Mouse (Mus musculus) limb, embryonic 13.5 days (tissue): ENCODE data around the gene Cyp1a2. TPM values are rescaled to one million over a fixed set of nuclear protein-coding genes. Genes with fewer than 3 reads are reported as not detected.

Source experiments
- ATAC-seq: fragments of 200-750 bp; cut with Nextera tagmentation; 2 replicates; pipeline ENCODE4 v1.8.0; 2017; ENCODE audit warnings: low read depth, moderate number of reproducible peaks, moderate TSS enrichment; ENCODE audit not compliant: low FRiP score
- H3K27ac ChIP-seq: fragments of 300-500 bp; sonication (generic); 2 replicates; pipeline ENCODE4 v1.5.1; 2015; ENCODE audit warnings: inconsistent platforms, mild to moderate bottlenecking, moderate library complexity
- H3K27me3 ChIP-seq: fragments of 300-500 bp; sonication (generic); 2 replicates; pipeline ENCODE4 v1.6.1; 2015; ENCODE audit warnings: mild to moderate bottlenecking, inconsistent platforms
- H3K36me3 ChIP-seq: fragments of 300-500 bp; sonication (generic); 2 replicates; pipeline ENCODE4 v1.6.1; 2015; ENCODE audit warnings: inconsistent platforms, mild to moderate bottlenecking, moderate library complexity
- H3K4me1 ChIP-seq: fragments of 300-500 bp; sonication (generic); 2 replicates; pipeline ENCODE4 v1.6.1; 2015; ENCODE audit warnings: inconsistent platforms
- H3K4me2 ChIP-seq: fragments of 300-500 bp; sonication (generic); replicated peaks from 2 replicates; pipeline ENCODE4 v1.6.1; 2015; ENCODE audit warnings: inconsistent platforms, mild to moderate bottlenecking, moderate library complexity
- H3K4me3 ChIP-seq: fragments of 300-500 bp; sonication (generic); 2 replicates; pipeline ENCODE4 v1.5.1; 2015; ENCODE audit warnings: moderate library complexity, mild to moderate bottlenecking, inconsistent platforms
- H3K9ac ChIP-seq: fragments of 300-500 bp; sonication (generic); 2 replicates; pipeline ENCODE4 v1.6.1; 2015; ENCODE audit warnings: mild to moderate bottlenecking, inconsistent platforms
- H3K9me3 ChIP-seq: fragments of 300-500 bp; sonication (generic); 2 replicates; pipeline ENCODE4 v1.6.1; 2016; ENCODE audit warnings: inconsistent platforms
- WGBS: fragments of 180-500 bp; shearing (Covaris S2); methylation state at CpG from one replicate; pipeline ENCODE4 v1.1.7; 2015; 5-methylcytosine and 5-hydroxymethylcytosine counted together
- polyA plus RNA-seq: library from polyadenylated mRNA; unstranded; fragments of >200 nt; fragmentation: Nextera tagmentation; extraction: Ambion mirVana; gene quantifications from 2 replicates; pipeline ENCODE4 v1.2.1, GENCODE M21; 2015

Gene Cyp1a2
- polyA plus RNA-seq, 1 experiment from 2014 or later: not detected

DNA sequence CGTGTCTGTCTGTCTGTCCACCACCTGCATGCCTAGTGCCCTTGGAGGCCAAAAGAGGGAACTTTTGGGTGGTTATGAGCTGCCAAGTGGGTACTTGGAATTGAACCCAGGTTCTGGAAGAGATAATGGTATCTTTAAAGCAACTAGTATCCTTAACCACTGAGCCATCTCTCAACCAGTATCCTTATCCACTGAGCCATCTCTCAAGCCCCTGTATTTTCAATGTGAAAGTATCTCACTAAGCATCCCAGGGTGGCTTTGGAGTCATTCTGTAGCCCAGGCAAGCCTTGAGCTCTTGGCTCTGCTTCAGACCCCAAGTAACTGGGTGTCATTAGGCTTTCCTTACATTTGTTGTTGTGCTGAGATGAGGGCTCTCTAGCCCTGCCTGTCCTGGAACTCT, 28.5 kb downstream of the Cyp1a2 start:
- H3K4me2 ChIP-seq: no peak overlapping the region
- H3K27ac ChIP-seq: no peak overlapping the region
- WGBS: 89% methylated on average over 1 of the region's 1 CpGs
- no peaks in the 10 kb centered on the region for H3K36me3 ChIP-seq
- no peak overlapping the region for H3K9ac ChIP-seq
- peaks cover 11% of the 10 kb centered on the region for H3K4me1 ChIP-seq
- ATAC-seq: no peak
- H3K9me3 ChIP-seq: no peaks in the 10 kb centered on the region
- H3K27me3 ChIP-seq: peaks cover 27% of the 10 kb centered on the region
- H3K4me3 ChIP-seq: no peak overlapping the region

DNA sequence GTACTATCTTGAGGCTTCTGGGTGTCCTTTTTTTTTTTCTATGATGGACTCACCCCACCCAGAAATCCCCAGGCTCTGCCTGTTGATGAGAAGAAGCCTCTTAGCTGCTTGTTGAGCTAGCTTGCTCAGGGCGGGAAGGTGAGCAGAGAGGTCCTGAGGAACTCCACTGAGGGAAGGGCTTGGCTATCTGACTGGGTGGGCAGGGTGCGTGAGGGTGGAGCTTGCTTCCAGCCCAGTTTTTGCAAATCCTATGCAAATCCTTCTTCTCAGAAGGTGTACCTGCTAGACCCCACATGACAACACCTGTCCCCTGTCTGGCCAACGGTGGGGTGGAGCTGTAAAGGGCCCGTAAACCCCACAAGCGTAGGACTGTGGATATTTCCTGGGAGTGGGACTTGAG, 30.2 kb downstream of the Cyp1a2 start, which contains the start of gene Csk:
Gene Csk, minus strand, starts transcription at position 349 of the 400 bp plus-strand sequence.
- H3K27ac ChIP-seq: no peak within 1 kb of the TSS
- H3K36me3 ChIP-seq: no peaks in the 10 kb centered on the region
- no peaks in the 10 kb centered on the region for H3K9me3 ChIP-seq
- 53% methylated on average over 5 of the region's 5 CpGs for WGBS
- no peak within 1 kb of the TSS for H3K9ac ChIP-seq
- H3K27me3 ChIP-seq: peaks cover 27% of the 10 kb centered on the region
- ATAC-seq: no peak
- H3K4me1 ChIP-seq: peaks cover 11% of the 10 kb centered on the region
- H3K4me3 ChIP-seq: no peak within 1 kb of the TSS
- H3K4me2 ChIP-seq: no peak within 1 kb of the TSS

DNA sequence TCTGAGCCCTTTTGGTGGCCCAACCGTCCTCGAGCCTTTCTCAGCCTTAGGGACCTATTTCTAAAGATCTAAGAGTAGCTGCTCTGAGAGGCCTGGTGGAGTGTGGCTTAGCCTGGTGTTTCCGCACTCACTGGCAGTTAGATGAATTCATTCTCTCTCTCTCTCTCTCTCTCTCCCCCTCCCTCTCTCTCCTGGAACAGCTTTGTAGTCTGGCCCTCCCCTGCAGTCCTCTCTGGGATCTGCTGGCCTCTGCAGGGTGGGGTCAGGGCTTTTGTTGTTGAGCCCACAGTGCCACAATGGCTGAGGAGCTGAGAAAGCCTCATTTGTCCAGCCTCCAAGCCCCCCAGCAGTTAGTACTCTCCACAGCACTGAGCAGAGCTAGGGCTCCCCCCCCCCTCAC, 30.6 kb downstream of the Cyp1a2 start:
- ATAC-seq: no peak
- Histone ChIP-seq H3K9ac (no peak overlapping the region), H3K27me3 (peaks cover 27% of the 10 kb centered on the region), H3K27ac (no peak overlapping the region), H3K4me2 (no peak overlapping the region), H3K4me1 (peaks cover 11% of the 10 kb centered on the region), H3K9me3 (no peaks in the 10 kb centered on the region), H3K4me3 (no peak overlapping the region), H3K36me3 (no peaks in the 10 kb centered on the region)
- WGBS: 44% methylated on average over 3 of the region's 3 CpGs

DNA sequence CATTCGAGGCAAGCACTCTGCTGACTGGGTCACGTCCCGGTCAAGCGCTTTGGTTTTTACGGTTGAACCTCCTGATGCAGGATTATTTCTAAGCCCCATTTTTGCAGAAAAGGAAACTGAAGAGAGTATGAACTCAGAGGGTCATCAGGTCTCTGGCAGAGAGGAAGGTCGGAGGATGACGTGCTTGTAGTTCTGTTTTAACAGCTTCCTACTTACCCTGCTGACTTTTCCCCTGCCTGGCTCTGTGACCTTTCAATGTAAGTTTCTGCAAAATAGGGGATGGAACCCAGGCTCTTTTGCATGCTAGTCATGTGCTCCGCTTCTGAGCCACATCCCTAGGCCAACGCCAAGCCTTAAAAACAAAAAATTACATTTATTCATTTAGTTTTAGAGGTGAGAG, 31.2 kb downstream of the Cyp1a2 start:
- WGBS: 73% methylated on average over 9 of the region's 9 CpGs
- Histone ChIP-seq H3K27me3 (peaks cover 27% of the 10 kb centered on the region), H3K36me3 (no peaks in the 10 kb centered on the region), H3K4me1 (peaks cover 11% of the 10 kb centered on the region), H3K4me3 (no peak overlapping the region), H3K27ac (no peak overlapping the region), H3K9ac (no peak overlapping the region), H3K4me2 (no peak overlapping the region), H3K9me3 (no peaks in the 10 kb centered on the region)
- no peak for ATAC-seq

DNA sequence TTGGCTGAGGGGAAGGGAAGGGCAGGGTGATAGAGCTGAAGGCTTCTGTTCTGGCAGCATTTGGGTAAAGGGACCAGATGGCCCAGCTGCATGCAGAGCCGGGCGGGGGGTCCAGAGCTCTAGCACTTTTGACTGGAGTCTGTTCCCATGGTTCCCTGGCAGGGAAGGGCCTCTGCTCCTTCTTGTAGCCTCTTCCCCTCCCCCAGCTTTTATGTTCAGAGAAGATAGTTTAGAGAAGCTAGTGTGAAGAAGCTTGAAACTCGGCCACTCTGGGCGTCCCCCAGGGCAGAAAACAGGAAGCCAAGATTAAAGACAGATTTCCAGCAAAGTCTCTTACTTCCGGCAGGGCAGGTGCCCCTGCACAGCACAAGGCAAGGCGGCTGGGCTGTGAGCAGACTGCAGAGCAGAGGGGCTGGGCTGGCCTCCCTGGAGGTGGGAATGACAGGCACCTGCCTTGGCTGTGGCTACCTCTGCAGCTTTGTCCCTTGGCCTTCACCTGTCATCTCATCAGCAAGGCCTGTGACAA, 32.7 kb downstream of the Cyp1a2 start:
- H3K9ac ChIP-seq: no peak overlapping the region

DNA sequence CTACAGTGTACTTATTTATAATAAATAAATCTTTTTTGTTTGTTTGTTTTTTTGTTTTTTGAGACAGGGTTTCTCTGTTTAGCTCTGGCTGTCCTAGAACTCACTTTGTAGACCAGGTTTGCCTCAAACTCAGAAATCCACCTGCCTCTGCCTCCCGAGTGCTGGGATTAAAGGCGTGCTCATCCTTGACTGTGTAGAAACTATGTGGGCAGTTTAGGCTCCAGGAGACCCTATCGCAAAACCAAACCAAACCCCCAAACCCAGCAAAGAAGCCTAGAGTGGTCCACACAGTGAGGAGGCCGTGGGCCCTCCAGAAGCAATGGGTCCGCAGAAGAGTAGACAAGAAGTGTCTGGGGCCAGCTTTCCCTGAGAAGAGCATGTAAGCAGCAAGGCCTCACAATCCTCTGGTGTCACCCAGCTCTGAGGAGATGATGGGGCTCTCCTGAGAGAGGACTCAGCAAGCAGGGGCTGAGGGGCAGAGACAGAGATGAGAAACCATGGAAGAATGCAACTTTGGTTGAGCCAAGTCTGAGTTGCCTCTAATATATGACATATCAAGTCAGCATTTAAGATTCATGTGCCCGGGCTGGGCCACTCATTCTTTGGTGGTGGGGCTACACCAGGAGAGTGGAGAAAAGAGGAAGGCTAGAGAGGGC, 33.2 kb downstream of the Cyp1a2 start:
- Histone ChIP-seq H3K27ac (no peak overlapping the region), H3K4me1 (peaks cover 11% of the 10 kb centered on the region), H3K4me2 (no peak overlapping the region), H3K4me3 (no peak overlapping the region), H3K27me3 (peaks cover 27% of the 10 kb centered on the region), H3K9me3 (no peaks in the 10 kb centered on the region), H3K9ac (no peak overlapping the region), H3K36me3 (no peaks in the 10 kb centered on the region)
- no peak for ATAC-seq
- WGBS: 89% methylated on average over 6 of the region's 6 CpGs

More for the DNA sequence above, 32.7 kb downstream of the Cyp1a2 start:
- no peak overlapping the region for H3K4me3 ChIP-seq
- H3K4me1 ChIP-seq: peaks cover 11% of the 10 kb centered on the region
- H3K27me3 ChIP-seq: peaks cover 27% of the 10 kb centered on the region
- no peak overlapping the region for H3K27ac ChIP-seq
- WGBS: 4% methylated on average over 6 of the region's 6 CpGs
- H3K36me3 ChIP-seq: no peaks in the 10 kb centered on the region
- no peak overlapping the region for H3K4me2 ChIP-seq
- no peak for ATAC-seq
- H3K9me3 ChIP-seq: no peaks in the 10 kb centered on the region

DNA sequence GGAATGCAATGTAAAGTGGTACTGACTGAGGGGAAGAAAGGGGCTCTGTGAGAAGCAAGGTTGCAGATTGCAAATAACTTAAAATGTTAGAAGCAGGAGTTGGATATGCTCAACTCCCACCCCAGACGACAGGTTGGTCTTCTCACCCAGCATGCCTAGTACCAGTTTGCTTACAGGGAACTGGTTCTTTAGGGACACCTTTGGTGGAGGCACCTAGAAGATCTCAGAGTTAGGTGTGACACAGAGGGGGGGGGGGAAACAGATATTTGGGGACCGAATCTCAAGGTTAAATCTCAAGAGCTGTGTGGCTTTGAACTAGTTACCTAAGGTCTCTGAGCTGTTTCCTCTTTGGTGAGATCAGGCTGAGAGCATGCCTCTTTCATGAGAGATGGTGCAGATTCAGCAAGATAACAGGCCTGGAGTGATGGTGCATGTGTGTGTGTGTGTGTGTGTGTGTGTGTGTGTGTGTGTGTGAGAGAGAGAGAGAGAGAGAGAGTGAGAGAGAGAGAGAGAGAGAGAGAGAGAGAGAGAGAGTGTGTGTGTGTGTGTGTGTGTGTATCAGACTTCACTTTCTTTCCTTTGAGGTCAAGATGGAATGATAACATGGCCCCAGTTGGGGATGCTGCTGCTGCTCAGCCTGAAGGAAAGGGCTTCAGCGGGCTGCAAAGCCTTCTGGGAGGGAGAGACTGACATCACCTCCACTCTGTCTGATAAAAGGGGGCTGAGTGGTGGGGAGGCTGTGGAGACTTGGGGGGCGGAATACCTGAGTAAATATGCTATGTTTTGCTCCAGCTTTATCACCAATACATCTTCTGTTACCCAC, 36.0 kb downstream of the Cyp1a2 start:
- Histone ChIP-seq H3K27me3 (0 out of 2 replicates have a peak, but pooled peaks cover under 1% of the 10 kb centered on the region), H3K27ac (no peak overlapping the region), H3K9ac (no peak overlapping the region), H3K4me3 (no peak overlapping the region), H3K4me2 (no peak overlapping the region), H3K9me3 (no peaks in the 10 kb centered on the region), H3K36me3 (no peaks in the 10 kb centered on the region; the same call in 1 of the 2 replicates), H3K4me1 (peaks cover 31% of the 10 kb centered on the region)
- 71% methylated on average over 4 of the region's 4 CpGs for WGBS
- no peak for ATAC-seq

DNA sequence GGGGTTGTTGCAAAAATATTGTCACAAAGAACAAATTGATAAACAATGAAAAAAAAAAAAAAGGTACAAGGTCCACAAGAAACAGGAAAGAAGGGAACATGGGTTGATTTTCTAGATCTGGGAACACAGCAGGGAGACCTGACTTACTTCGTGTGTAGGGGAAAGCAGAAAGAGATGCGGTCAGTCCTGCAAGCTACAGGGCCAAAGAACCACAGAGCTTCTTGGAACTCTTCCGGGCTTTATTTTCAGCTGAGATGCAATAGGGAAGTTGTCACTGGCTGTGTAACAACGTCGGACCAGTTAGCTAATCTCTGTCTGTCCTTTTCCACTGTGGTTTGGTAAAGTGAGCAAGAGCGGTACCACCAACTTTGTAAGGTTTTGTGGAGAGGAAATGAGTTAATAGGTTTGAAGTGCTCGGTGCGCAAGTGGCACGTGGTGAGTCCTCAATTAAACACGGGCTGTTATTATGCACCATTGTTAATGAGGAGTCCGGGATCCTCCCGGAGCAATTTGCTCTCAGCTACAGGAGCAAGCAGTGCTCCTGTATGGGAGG, 36.9 kb downstream of the Cyp1a2 start:
- no peak overlapping the region for H3K4me2 ChIP-seq
- H3K36me3 ChIP-seq: peaks cover 8% of the 10 kb centered on the region
- WGBS: 56% methylated on average over 12 of the region's 12 CpGs
- H3K27me3 ChIP-seq: no peaks in the 10 kb centered on the region
- H3K9me3 ChIP-seq: no peaks in the 10 kb centered on the region
- H3K4me3 ChIP-seq: no peak overlapping the region
- H3K4me1 ChIP-seq: peaks cover 40% of the 10 kb centered on the region
- no peak for ATAC-seq
- no peak overlapping the region for H3K27ac ChIP-seq
- no peak overlapping the region for H3K9ac ChIP-seq

DNA sequence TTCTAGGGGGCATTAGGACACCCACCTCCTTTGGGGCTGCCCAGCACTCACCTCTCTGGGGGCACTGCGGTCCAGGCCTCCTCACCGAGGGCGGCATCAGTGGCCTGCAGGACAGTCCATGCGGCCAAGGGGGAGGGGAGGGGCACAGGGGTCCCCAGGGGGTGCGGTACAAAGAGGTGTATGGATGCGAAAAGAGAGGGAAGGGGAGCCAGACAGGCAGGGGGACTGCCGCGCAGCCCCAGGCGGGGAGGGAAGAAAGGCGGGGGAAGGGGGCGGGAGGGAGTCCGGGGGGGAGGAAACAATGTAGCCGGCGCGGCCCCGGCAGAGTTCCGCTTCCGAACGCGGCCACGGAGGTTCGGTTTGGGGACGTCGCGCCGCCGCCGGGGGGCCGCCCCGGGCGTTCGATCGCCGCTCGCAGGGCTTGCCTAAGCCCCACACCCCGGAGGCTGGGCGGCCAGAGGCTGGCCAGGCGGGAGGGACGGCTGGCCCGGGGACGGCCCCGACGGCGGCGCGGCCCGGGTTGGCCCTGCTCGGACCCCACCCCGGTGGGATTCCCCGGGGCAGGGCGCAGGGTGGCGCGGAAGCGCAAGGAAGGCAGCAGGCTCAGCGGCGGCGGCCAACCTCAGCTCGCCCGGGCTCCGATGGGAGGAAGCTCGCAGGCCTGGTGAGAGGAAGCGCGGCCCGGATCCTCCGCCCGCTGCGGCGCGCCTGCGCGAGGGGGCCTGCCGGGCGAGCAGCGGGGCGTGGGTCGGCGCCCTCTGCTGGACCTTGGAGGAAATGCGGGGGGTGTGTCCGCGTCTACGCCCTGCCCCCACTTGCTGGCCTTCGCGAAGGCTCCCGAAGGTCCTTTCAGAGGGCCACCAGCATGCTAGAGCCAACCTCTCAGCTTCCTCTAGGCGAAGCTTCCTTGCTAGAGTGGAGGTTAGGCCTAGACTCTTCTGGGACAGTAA, 38.3 kb downstream of the Cyp1a2 start:
- Histone ChIP-seq H3K27me3 (no peaks in the 10 kb centered on the region), H3K36me3 (peaks cover 15% of the 10 kb centered on the region), H3K9me3 (no peaks in the 10 kb centered on the region), H3K4me3 (peak overlapping the region; percentile 74), H3K27ac (peak overlapping the region; percentile 94), H3K4me2 (peak overlapping the region; percentile 97), H3K9ac (peak overlapping the region; percentile 93), H3K4me1 (peaks cover 43% of the 10 kb centered on the region)
- peak; percentile 89 for ATAC-seq
- under 1% methylated on average over 74 of the region's 85 CpGs for WGBS

DNA sequence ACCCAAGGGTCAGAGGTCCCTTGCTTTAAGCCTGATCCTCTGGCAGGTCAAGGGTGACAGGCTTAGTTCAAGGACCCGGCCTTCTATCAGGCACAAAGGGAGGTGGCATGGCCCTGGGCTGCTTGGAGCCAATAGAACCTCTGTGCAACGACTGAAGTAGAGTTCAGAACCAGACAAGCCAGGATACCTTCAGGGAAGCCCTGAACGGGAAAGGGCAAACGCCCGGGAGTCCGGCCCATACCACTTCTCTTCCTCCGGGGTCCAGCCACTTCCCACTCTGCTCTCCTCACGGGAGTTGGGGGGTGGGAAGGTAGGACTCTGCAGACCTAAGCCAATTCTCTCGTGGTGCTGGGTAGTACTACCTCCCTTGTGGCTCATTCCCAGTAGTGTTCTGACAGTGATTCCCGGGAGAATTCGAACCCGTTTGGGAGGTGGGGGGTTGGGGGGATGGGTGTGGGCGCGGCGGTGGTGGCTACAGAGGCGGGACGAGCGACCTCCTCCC, 39.0 kb downstream of the Cyp1a2 start:
- H3K27me3 ChIP-seq: no peaks in the 10 kb centered on the region
- H3K4me2 ChIP-seq: peak overlapping the region; percentile 97
- H3K4me1 ChIP-seq: peaks cover 50% of the 10 kb centered on the region
- WGBS: 0% methylated on average over 18 of the region's 18 CpGs
- H3K4me3 ChIP-seq: peak overlapping the region; percentile 74
- H3K27ac ChIP-seq: peak overlapping the region; percentile 94; the same call in 1 of the 2 replicates
- peak overlapping the region; percentile 93 for H3K9ac ChIP-seq
- peaks cover 15% of the 10 kb centered on the region for H3K36me3 ChIP-seq
- no peak for ATAC-seq
- H3K9me3 ChIP-seq: no peaks in the 10 kb centered on the region

DNA sequence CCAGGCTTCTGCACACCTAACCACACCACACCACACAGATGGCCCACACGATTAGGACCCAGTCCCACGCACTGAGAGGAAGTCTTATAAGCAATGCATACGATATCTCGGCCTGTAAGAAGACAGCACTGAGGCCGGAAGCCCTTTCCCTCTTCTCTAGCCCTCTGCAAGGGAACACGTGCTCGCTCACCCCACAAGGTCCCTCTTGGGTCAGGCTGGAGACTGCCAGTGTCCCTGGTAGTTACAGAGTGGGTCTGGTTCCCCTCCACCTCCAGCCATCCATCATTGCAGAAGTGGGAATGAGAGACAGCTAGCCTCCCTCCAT, 39.7 kb downstream of the Cyp1a2 start:
- Histone ChIP-seq H3K27ac (no peak overlapping the region), H3K4me1 (peaks cover 57% of the 10 kb centered on the region), H3K4me2 (peak overlapping the region; percentile 97), H3K27me3 (no peaks in the 10 kb centered on the region), H3K9ac (peak overlapping the region; percentile 93), H3K36me3 (peaks cover 15% of the 10 kb centered on the region), H3K4me3 (peak overlapping the region; percentile 74), H3K9me3 (no peaks in the 10 kb centered on the region)
- no peak for ATAC-seq
- 36% methylated on average over 7 of the region's 7 CpGs for WGBS
